16 mouse cellular contexts compared by ENCODE assay signal in the genomic region with DNA sequence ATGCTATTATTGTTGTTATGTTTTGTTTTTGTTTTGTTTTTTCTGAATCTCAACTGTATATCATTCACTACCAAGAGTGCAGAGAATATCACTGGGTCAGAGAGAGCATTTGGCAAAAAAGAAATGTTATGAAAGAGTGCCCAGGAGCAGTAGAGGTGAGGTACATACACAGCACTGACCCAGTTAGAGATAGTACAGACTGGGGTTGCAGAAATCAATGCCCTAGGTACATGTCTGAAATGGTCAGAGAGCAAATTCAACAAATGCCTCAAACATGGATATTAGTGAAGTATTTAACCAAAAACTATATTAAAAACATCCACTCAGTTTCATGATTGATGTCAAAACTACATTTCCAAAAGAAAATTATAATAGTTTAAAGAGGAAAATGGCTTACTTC.
"Had no signal": no experiment of that assay in that cellular context is flagged by ENCODE, and none has a peak within 500 bp of the region (broad histone marks: within the 10 kb centered on the region; RNA-seq: fewer than 3 reads in every experiment).

No protein-coding gene starts in this region.

- DNase-seq: retina, postnatal 1 day; right cerebral cortex, adult 18-20 months; right cerebral cortex, postnatal 14 days; right cerebral cortex, postnatal 25 days; right cerebral cortex, postnatal 4 days; spleen, adult 18-20 months; thymus, adult 18-20 months; thymus, adult 2 months; thymus, postnatal 14 days; thymus, postnatal 25 days; thymus, postnatal 36 days; thymus, postnatal 4 days had no signal

- H3K27me3 ChIP-seq: neural tube, embryonic 13.5 days; neural tube, embryonic 15.5 days; stomach, embryonic 15.5 days had no signal

- H3K9me3 ChIP-seq: neural tube, embryonic 13.5 days; neural tube, embryonic 15.5 days; stomach, embryonic 15.5 days had no signal

- H3K27ac ChIP-seq: neural tube, embryonic 13.5 days; neural tube, embryonic 15.5 days; stomach, embryonic 15.5 days; stomach, postnatal 0 days had no signal

- H3K4me1 ChIP-seq: neural tube, embryonic 13.5 days; stomach, embryonic 15.5 days had no signal

- H3K36me3 ChIP-seq: neural tube, embryonic 15.5 days; stomach, embryonic 15.5 days had no signal

- H3K9ac ChIP-seq: neural tube, embryonic 13.5 days; neural tube, embryonic 15.5 days; stomach, embryonic 15.5 days had no signal

- H3K4me2 ChIP-seq: neural tube, embryonic 13.5 days; neural tube, embryonic 15.5 days; stomach, embryonic 15.5 days had no signal

- H3K4me3 ChIP-seq: neural tube, embryonic 13.5 days; neural tube, embryonic 15.5 days; stomach, embryonic 15.5 days had no signal
